Mouse (Mus musculus) activated CD4-positive, CD25-positive, alpha-beta regulatory T cell (primary cell): ENCODE data around the gene Ubr4. TPM values are rescaled to one million over a fixed set of nuclear protein-coding genes. Genes with fewer than 3 reads are reported as not detected.

Experiments
- polyA plus RNA-seq, 2 experiments: library from polyadenylated mRNA; unstranded; fragments of 100-300 nt; shearing (Covaris generic); gene quantifications; one replicate each; pipeline ENCODE4 v1.2.1; 2017

Ubr4 gene
- 10 to 100 TPM; 45.7 to 63.4 TPM for polyA plus RNA-seq

GRCm38 (mm10) chr4:139351931-139352711 lies at the start of gene Ubr4, which contains the start of the genes Mrto4 and Emc1:
Gene Ubr4, plus strand, starts transcription at chr4:139352609.
Gene Mrto4, minus strand, starts transcription at chr4:139352576.
Gene Emc1, plus strand, starts transcription at chr4:139352587.

GRCm38 (mm10) chr4:139310171-139310898 lies 42.1 kb upstream of the Ubr4 start, which contains the start of the genes Pqlc2 and Akr7a5:
Gene Pqlc2, minus strand, starts transcription at chr4:139310708.
Gene Akr7a5, plus strand, starts transcription at chr4:139310744.

GRCm38 (mm10) chr4:139530248-139530647 lies 177.8 kb downstream of the Ubr4 start, which contains the start of gene Iffo2:
Gene Iffo2, plus strand, starts transcription at chr4:139530548.

Other genes with a start within 250 kb of the Ubr4 start
- gene Minos1, start 221.5 kb upstream of the Ubr4 start, polyA plus RNA-seq: 100 to 1,000 TPM; 452 to 469 TPM
- gene Capzb, start 159.7 kb upstream of the Ubr4 start, polyA plus RNA-seq: 100 to 1,000 TPM; 688 to 813 TPM
- 10 to 100 TPM; 11.2 to 11.9 TPM for gene Pqlc2, start 41.9 kb upstream of the Ubr4 start, polyA plus RNA-seq
- 10 to 100 TPM; 19.2 to 21.8 TPM for gene Akr7a5, start 41.9 kb upstream of the Ubr4 start, polyA plus RNA-seq
- 10 to 100 TPM; 69.0 to 94.3 TPM for gene Mrto4, start within 50 bp of the Ubr4 start, polyA plus RNA-seq
- 10 to 100 TPM; 25.6 to 33.7 TPM for gene Emc1, start within 50 bp of the Ubr4 start, polyA plus RNA-seq
- 1 to 10 TPM; 4.4 TPM for gene Iffo2, start 177.9 kb downstream of the Ubr4 start, polyA plus RNA-seq